Mouse (Mus musculus): ENCODE results near the gene Sema4c. TPM values are rescaled to one million over a fixed set of nuclear protein-coding genes. Genes with fewer than 3 reads are reported as not detected.

The Sema4c gene
- total RNA-seq, 1 experiment: 10.0 TPM

- in situ Hi-C loops (cut with MboI; ENCODE audit: low sequenced_read_pairs in 2 of 2, unreplicated experiment in 2 of 2): no loop called here
- TF ChIP-seq CHD2 (IDR thresholded peaks at IDR 0.05; ENCODE audit: low read depth, low read length): no peak
- TF ChIP-seq MAFK (IDR thresholded peaks at IDR 0.05; ENCODE audit: insufficient read depth, low read depth, low read length): no peak
- no peak for TF ChIP-seq ZC3H11A (IDR thresholded peaks at IDR 0.05; ENCODE audit: borderline replicate concordance, low read depth, low read length)
- TF ChIP-seq ZNF384 (IDR thresholded peaks at IDR 0.05; ENCODE audit: low read depth, low read length): no peak
- TF ChIP-seq HCFC1 (IDR thresholded peaks at IDR 0.05; ENCODE audit: borderline replicate concordance, insufficient read depth, low read length): no peak
Measured at GRCm38 (mm10) chr1:36559888-36560287, 1.7 kb upstream of the Sema4c start.

GRCm38 (mm10) chr1:36559256-36559655, 1.1 kb upstream of the Sema4c start:
- Histone ChIP-seq H3K9ac (ENCODE audit: insufficient read depth, low read depth, low read length, poor library complexity, severe bottlenecking) (no peak overlapping the region), H3K4me1 (ENCODE audit: control insufficient read depth in 2 of 2, insufficient read depth in 2 of 2, low read length in 2 of 2, poor library complexity in 1 of 2) (peaks cover 3 to 16% of the 10 kb centered on the region in 2 experiments; a peak in 2 of 4 replicates), H3K36me3 (ENCODE audit: control insufficient read depth, insufficient read depth, low read length, poor library complexity, severe bottlenecking) (no peaks in the 10 kb centered on the region), H3K27ac (ENCODE audit: insufficient read depth, low read depth, low read length, poor library complexity, severe bottlenecking) (no peak overlapping the region), H3K4me3 (ENCODE audit: insufficient read depth in 1 of 2, low read depth in 1 of 2, low read length in 2 of 2, poor library complexity in 1 of 2, severe bottlenecking in 1 of 2) (peak overlapping the region in 1 of 2 experiments; percentile 97; a peak in 1 of 4 replicates), H3K9me3 (ENCODE audit: control insufficient read depth, insufficient read depth, low read depth, low read length) (no peaks in the 10 kb centered on the region)
- in situ Hi-C loops (cut with MboI; ENCODE audit: low sequenced_read_pairs in 2 of 2, unreplicated experiment in 2 of 2): no loop called here
- DNase-seq (ENCODE audit: low read depth, low spot score): no peak
- no peak for TF ChIP-seq CHD2 (IDR thresholded peaks at IDR 0.05; ENCODE audit: low read depth, low read length)
- TF ChIP-seq MAFK (IDR thresholded peaks at IDR 0.05; ENCODE audit: insufficient read depth, low read depth, low read length): no peak

More at GRCm38 (mm10) chr1:36559888-36560287, 1.7 kb upstream of the Sema4c start:
- DNase-seq (ENCODE audit: low read depth, low spot score): no peak
- no peak overlapping the region for H3K4me3 ChIP-seq (ENCODE audit: insufficient read depth in 1 of 2, low read depth in 1 of 2, low read length in 2 of 2, poor library complexity in 1 of 2, severe bottlenecking in 1 of 2)
- H3K9me3 ChIP-seq (ENCODE audit: control insufficient read depth, insufficient read depth, low read depth, low read length): no peaks in the 10 kb centered on the region
- no peaks in the 10 kb centered on the region for H3K36me3 ChIP-seq (ENCODE audit: control insufficient read depth, insufficient read depth, low read length, poor library complexity, severe bottlenecking)
- no peak overlapping the region for H3K9ac ChIP-seq (ENCODE audit: insufficient read depth, low read depth, low read length, poor library complexity, severe bottlenecking)
- H3K4me1 ChIP-seq (ENCODE audit: control insufficient read depth in 2 of 2, insufficient read depth in 2 of 2, low read length in 2 of 2, poor library complexity in 1 of 2): peaks cover 2 to 16% of the 10 kb centered on the region in 2 experiments; a peak in 2 of 4 replicates
- H3K27ac ChIP-seq (ENCODE audit: insufficient read depth, low read depth, low read length, poor library complexity, severe bottlenecking): no peak overlapping the region

GRCm38 (mm10) chr1:36557457-36558011, 615 bp downstream of the Sema4c start:
- no peak overlapping the region for H3K27ac ChIP-seq (ENCODE audit: insufficient read depth, low read depth, low read length, poor library complexity, severe bottlenecking)
- in situ Hi-C loops (cut with MboI; ENCODE audit: low sequenced_read_pairs in 2 of 2, unreplicated experiment in 2 of 2): no loop called here

GRCm38 (mm10) chr1:36556553-36557456, 1.3 kb downstream of the Sema4c start:
- peaks cover 3 to 13% of the 10 kb centered on the region in 2 experiments; a peak in 2 of 4 replicates for H3K4me1 ChIP-seq (ENCODE audit: control insufficient read depth in 2 of 2, insufficient read depth in 2 of 2, low read length in 2 of 2, poor library complexity in 1 of 2)
- TF ChIP-seq HCFC1 (IDR thresholded peaks at IDR 0.05; ENCODE audit: borderline replicate concordance, insufficient read depth, low read length) (0 out of 2 replicates have a peak, but pooled peaks have one; percentile 26), ZC3H11A (IDR thresholded peaks at IDR 0.05; ENCODE audit: borderline replicate concordance, low read depth, low read length) (no peak)
- DNase-seq (ENCODE audit: low read depth, low spot score): peak; percentile 89
- peak overlapping the region; percentile 69 for H3K9ac ChIP-seq (ENCODE audit: insufficient read depth, low read depth, low read length, poor library complexity, severe bottlenecking)
- in situ Hi-C loops (cut with MboI; ENCODE audit: low sequenced_read_pairs in 2 of 2, unreplicated experiment in 2 of 2): no loop called here
- H3K9me3 ChIP-seq (ENCODE audit: control insufficient read depth, insufficient read depth, low read depth, low read length): no peaks in the 10 kb centered on the region
- H3K4me3 ChIP-seq (ENCODE audit: insufficient read depth in 1 of 2, low read depth in 1 of 2, low read length in 2 of 2, poor library complexity in 1 of 2, severe bottlenecking in 1 of 2): peak overlapping the region; percentile 89 to 97
- peak overlapping the region; percentile 4; the same call in 1 of the 2 replicates for H3K27ac ChIP-seq (ENCODE audit: insufficient read depth, low read depth, low read length, poor library complexity, severe bottlenecking)
- H3K36me3 ChIP-seq (ENCODE audit: control insufficient read depth, insufficient read depth, low read length, poor library complexity, severe bottlenecking): peaks cover 4% of the 10 kb centered on the region; the same call in 1 of the 2 replicates

More at GRCm38 (mm10) chr1:36557457-36558011, 615 bp downstream of the Sema4c start:
- Histone ChIP-seq H3K4me1 (ENCODE audit: control insufficient read depth in 2 of 2, insufficient read depth in 2 of 2, low read length in 2 of 2, poor library complexity in 1 of 2) (peaks cover 3 to 16% of the 10 kb centered on the region in 2 experiments; a peak in 2 of 4 replicates), H3K36me3 (ENCODE audit: control insufficient read depth, insufficient read depth, low read length, poor library complexity, severe bottlenecking) (no peaks in the 10 kb centered on the region; the same call in 1 of the 2 replicates), H3K9me3 (ENCODE audit: control insufficient read depth, insufficient read depth, low read depth, low read length) (no peaks in the 10 kb centered on the region), H3K9ac (ENCODE audit: insufficient read depth, low read depth, low read length, poor library complexity, severe bottlenecking) (peak overlapping the region; percentile 49), H3K4me3 (ENCODE audit: insufficient read depth in 1 of 2, low read depth in 1 of 2, low read length in 2 of 2, poor library complexity in 1 of 2, severe bottlenecking in 1 of 2) (peak overlapping the region; percentile 89 to 97)
- DNase-seq (ENCODE audit: low read depth, low spot score): no peak
- TF ChIP-seq ZNF384 (IDR thresholded peaks at IDR 0.05; ENCODE audit: low read depth, low read length) (no peak), MAFK (IDR thresholded peaks at IDR 0.05; ENCODE audit: insufficient read depth, low read depth, low read length) (no peak), ZC3H11A (IDR thresholded peaks at IDR 0.05; ENCODE audit: borderline replicate concordance, low read depth, low read length) (no peak)
